Mouse (Mus musculus) megakaryocyte progenitor cell, adult 5-6 weeks (primary cell): ENCODE data around the gene Sbf2. TPM values are rescaled to one million over a fixed set of nuclear protein-coding genes. Genes with fewer than 3 reads are reported as not detected.

Experiments
- ATAC-seq: replicated peaks from 2 replicates; pipeline ENCODE4 v1.8.0; 2016; ENCODE audit warnings: mild to moderate bottlenecking, moderate TSS enrichment, inconsistent platforms; ENCODE audit not compliant: poor library complexity
- total RNA-seq, 2 experiments: library from RNA; stranded (forward) in 1 of 2; stranded (reverse) in 1 of 2; fragments of 157-497, 149-512 nt in 1 of 2; fragments of 200-1000 nt in 1 of 2; gene quantifications; 2 replicates each; pipeline versions ENCODE4 v1.2.3 to v1.2.4; 2015 to 2017

Sbf2 gene
- total RNA-seq, 2 experiments from 2014 or later = 0.46 to 1.6 TPM

DNA sequence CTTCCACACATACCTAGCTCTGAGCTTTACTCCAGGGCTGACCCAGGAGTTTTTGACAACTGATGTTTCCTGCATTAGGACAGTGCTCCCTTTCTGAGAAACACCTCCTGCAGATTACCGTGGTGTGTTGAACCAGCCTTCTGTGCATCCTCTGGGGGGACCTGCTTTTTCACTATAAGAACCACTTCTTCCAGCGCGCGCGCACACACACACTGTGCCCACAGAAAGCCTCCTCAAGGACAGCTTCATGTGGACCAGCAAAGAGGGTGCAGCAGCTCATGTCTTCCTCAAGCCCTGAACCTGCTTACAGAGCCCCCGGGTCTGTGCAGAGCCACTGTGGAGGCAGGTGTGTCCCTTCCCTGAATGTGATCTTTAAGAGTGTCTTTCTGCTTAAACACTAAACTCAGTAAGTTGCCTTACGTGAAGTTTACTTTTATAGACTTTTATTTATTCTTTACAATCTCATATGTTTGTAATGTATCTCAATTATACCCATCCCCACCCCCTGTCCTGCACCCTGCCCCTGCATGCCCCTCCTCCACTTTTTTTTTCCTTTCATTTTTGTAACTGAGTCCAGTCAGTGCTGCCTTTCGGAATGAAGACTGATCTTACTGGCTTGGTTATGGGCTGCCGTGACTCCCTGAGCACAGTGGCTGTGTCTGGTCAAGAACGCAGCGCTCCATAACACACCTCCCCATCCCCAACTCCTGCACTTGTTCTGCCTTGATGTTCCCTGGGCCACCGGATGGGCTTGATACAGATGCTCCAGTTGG lies 329.5 kb downstream of the Sbf2 start:
- ATAC-seq = no peak

DNA sequence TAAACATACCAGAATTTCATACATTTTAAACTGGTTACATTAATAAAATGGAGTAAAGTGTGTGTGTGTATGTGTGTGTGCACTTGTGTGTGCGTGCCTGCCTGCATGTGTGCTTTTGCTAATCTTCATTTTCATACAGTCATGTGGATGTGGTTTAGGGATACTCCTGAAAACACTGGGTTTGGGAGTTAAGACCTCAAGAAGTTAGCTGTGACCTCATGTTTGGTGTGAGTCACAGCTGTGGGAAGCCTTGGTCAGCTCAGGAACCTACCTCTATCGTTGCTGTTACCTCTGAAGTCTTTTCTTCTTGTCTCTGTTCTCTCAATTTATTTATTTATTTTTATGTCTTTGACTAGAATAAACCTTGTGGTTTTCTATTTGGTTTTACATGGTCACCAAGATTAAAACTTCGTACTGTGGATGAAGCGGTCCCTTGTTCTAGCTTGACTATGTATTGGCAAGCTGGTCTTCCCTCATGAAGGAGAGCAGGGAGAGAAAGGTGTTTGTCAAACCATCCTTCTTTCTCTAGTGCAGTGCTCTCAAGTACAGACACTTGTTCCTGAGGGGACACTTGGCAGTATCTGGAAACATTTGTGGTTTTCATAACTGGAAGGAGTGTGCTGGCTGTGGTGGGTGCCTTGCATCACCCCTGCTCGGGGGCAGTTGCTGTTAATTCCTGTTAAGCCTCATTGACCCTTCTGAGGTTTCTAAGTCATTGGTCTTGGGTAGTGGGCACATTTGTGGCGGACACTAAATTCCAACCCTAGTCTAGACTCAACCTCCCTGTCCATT lies 331.0 kb downstream of the Sbf2 start:
- ATAC-seq = peak; percentile 66

DNA sequence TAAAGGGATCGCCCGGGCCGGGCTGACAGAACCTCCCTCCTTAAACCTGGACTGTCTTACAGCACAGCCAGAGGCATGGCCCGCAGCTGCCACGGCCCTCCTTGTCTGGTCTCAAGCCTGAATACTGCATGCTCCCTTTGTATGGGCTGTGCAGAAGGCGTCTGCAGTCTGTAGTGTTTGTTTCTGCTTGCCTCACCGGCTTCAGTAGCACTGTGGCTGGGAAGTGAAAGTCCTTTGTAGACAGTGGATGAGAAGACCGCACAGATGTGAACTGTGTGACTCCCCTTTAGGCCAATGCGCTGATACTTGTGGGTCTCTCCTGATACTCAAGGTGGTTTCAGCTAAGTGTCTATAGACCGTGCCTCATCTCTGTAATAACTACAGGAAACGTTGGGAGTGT lies 331.9 kb downstream of the Sbf2 start:
- peak; percentile 17; the same call in 1 of the 2 replicates for ATAC-seq

DNA sequence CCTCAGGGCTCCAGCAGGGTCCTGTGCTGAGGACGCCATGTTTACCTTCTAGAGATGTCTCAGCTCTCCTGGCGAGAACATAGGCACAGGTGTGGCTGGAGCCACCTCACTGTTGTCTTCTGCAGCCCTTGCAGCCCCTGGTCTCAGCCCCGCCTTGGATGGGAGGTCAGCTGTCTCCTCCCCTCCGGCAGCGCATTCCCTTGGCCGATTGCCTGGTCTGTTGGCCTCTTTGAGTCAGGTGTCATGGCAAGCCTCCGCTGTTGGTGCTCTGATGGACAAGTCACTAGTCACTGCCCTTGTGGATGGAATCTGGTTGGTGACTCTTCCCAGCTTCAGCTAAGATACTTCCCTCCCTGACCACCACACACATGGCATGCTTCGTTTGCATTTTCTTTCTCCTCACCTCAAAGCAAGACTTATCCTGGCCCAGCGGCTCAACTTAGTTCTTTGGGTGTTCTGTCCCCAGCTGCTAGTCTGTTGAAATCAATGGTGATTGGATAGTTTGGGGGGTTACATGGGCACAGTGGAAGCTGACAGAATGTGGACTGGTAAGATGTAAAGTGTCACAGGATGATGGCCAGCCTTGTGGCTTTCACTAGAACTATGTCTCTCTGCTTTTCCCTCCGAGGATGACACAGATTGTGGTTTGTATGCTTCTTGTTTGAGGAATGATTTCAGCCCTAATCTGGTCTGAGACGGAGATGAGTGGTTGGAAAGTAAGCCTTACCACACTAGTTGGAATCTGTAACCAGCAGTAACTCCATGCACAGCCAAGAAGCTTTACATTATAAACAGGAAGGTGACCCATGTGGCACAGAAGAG lies 333.1 kb downstream of the Sbf2 start:
- ATAC-seq = no peak

DNA sequence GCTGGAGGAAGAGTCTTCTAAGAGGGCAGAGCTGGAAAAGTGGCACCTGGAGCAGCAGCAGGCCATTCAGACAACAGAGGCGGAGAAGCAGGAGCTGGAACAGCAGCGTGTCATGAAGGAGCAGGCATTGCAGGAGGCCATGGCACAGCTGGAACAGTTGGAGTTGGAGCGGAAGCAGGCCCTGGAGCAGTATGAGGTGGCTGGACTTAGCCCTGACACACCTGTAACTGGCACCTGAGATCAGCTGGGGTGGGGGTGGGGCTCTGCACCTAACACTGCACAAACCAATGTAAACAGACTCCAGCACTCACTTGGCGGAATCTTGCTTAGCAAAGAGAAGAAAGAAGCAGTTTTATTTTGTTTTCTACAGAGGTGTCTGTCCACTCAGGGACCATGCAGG lies 335.5 kb downstream of the Sbf2 start:
- no peak for ATAC-seq

DNA sequence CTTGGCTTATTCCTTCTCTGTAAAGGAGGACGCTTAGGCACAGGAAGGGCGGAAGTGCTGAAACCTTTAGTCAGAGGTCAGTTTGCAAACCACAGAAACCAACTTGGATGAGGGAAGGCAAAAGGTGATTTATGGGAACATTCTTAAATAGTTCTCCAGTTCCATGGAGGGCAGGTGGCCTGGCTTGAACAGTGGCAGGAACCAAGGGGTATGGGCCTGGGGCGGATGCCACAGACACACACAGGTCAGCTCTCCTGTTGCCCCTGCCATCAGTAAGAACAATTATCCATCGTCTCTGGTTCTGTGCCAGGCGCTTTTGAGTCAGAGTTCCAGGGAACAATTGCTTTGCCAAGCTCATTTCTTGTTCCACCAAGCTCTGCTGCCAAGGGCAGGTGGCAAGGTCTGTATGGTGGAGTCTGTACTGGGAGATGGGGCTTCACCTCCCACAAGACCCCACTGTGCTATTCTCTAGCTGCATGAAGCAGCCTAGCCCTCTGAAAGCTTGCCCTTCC lies 336.9 kb downstream of the Sbf2 start:
- ATAC-seq = no peak

DNA sequence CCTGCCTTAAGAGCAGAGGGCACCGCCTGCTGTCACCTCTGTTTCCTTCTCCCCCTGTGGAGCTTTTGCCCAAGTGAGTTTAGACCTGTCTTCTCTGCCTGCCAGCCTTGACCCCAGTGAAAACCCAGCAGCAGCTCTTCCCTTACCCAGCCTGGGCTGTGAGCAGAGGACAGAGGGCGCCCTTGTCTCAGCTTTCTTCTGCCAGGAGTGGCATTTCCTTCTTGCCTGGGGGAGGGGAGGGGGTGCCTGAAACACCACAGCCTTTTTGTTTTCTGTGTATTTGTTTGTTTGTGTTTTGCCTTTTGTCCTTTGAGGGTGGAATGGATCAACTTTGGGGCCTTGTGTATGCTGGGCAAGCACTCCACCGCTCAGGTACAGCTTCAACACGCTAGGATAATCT lies 342.3 kb downstream of the Sbf2 start:
- ATAC-seq = no peak

DNA sequence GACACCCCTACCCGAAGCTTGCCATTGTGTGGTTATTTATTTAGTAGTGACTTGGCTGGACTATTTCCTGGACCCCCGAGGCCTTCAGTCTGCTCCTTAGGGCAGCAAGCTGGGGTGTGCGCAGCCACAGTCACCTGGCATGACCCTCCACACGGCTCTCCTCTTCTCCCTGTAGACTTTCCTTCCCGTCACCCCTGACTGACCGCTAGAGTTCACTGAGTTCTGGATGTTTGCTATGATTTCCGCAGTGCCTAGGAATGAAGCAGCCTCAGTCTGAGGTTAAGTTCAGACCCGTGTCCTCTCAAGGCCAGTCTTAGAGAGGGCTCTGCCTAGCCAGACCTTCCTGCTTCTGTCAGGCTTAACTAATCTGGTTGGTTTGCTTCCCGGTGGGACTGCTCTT lies 342.9 kb downstream of the Sbf2 start:
- ATAC-seq = no peak

DNA sequence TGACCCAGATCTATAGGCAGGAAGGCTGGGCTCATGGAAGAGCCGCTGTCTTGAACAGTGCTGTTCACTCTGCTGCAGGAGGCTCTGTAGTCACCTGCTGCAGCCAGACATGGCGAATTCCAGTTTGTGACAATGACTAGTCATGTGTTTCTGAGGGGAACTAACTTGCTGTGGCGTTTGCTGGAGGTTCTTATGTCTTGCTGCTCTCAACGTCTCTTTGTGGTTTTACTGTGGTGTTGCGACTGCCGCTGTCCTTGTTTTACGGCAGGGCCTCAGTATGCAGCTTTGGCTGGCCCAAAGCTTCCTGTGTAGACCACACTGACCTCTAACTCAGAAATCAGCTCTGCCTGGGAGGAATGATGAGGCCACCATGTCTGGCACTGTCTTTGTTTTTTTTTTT lies 344.3 kb downstream of the Sbf2 start:
- ATAC-seq = peak; percentile 79

DNA sequence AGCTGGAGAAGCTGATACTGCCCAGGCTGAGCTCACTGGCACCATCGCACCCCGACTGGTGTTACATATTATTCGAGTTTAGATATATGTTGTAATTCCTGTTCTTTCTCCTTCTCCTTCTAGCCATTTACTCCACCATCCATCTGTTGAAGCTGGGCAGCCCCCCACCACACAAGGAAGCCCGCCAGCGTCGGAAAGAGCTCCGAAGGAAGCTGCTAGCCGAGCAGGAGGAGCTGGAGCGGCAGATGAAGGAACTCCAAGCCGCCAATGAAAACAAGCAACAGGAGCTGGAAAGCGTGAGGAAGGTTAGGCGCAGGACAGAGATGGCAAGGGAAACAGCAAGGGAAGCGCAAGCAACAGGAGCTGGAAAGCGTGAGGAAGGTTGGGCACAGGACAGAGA lies 344.9 kb downstream of the Sbf2 start:
- no peak for ATAC-seq

DNA sequence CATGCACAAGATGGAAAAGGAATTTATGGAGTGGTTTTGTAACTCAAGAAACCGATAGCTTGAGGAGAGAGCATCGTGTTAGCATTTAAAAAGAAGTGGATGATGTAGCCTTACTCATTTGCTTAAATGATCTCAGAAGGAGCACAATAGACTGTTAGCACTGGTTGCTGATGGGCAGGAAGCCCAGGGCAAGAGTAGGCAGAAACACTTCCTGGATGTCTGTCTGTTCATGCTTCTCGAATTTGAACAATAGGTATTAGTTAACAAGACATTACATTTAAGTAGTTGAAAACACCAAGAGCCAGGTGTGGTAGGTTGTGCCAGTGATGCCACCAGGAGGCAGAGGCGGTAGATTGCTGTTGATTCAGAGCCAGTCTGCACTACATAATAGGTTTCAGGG lies 346.2 kb downstream of the Sbf2 start:
- ATAC-seq = no peak

DNA sequence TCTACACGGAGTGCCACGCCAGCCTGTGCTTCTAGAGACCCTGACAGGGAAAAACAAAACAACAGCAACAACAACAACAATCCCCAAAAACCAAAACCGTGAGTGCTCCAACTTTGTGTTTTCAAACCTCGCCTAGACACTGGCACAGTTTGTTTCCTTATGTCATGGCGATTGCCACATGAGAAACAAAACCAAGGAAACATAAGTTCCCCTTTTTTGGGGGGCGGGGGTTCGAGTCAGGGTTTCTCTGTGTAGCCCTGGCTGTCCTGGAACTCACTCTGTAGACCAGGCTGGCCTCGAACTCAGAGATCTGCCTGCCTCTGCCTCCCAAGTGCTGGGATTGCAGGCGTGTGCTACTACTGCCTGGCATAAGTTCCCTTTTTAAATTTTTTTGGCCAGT lies 346.7 kb downstream of the Sbf2 start:
- ATAC-seq = no peak

DNA sequence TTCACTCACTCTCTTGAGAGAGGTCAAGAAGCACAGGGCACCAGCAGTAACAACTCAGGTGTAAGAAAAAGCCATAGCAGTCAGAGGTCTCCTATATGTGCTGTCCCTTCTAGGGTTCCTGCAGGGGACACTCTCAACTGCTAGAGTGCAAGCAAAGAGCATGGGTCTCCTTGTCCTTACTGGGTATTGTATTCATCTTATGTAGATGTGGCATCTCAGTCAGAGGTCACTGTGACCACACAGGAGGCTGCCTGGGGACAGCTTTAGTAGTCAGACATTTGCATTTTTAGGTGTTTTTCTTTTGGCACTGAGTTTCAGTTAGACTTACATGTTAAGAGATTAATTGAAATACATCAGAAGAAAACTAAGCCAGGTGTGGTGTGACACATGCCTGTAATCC lies 347.7 kb downstream of the Sbf2 start:
- ATAC-seq = no peak

DNA sequence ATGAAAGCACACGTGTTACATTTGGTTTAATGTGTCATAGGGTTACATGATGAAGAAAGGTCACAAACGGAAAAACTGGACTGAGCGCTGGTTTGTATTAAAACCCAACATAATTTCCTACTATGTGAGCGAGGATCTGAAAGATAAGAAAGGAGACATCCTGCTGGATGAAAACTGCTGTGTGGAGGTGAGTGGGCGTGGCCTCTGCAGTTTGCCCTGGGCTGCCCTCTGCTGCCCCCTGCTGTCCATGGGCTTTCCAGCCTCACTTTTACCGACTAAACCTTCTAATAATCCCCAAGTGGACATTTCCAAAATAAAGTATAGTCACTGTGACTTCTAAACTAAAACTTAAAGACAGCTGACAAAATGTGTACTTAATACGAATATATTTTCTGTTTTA lies 348.9 kb downstream of the Sbf2 start:
- peak; percentile 88 for ATAC-seq

DNA sequence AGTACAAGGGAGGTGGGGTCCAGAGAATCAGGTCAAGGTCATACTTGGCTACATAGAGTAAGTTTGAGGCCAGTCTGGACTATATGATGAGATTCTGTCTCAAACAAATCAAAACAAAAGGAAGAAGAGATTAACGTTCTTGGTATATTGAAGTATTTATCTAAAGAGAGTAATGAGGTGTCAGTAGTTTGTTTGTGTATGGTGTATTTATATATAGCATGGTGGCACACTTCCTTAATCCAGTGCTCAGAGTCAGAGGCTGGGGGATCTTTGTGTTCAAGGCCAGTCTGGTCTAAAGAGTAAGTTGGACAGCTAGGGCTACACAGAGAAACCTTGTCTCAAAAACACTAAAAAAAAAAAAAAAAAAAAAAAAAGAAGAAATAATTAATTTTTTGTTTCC lies 351.2 kb downstream of the Sbf2 start:
- no peak for ATAC-seq

DNA sequence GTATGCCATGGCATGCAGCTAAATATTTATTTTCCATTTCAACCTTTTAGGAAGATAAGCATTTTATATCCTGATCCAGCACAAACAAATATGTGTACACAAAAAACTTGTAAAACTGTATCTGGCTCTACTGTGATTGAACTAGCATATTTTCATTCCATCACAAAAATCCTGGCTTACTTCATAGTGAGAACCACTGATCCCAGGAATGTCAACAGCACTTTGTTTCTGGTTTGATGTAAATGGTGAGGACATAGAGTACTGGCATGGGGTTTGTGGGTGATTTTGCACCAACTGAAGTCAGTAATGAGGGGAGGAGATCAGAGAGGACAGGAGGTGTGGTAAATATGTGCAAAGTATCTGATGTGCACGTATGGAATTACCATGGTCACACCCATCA lies 352.1 kb downstream of the Sbf2 start:
- ATAC-seq = no peak

DNA sequence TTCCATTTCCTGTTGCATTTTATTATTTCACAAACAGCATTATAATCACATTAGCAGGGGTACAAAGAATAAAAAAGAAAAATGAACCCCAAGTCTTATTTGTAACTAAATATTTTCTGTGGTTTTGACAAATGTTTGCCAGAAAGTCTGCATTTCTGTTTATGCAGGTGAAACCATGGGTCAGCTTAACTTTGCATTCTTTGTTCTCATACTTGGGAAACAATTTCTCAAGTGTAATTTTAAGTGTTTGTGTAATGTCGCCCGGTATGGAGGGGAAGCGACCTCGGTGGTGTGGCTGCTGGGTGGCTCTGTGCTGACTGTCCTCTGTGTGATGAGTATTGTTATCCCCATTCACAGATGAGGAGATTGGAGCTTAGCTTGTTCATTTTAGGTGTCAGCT lies 352.9 kb downstream of the Sbf2 start:
- ATAC-seq = no peak

DNA sequence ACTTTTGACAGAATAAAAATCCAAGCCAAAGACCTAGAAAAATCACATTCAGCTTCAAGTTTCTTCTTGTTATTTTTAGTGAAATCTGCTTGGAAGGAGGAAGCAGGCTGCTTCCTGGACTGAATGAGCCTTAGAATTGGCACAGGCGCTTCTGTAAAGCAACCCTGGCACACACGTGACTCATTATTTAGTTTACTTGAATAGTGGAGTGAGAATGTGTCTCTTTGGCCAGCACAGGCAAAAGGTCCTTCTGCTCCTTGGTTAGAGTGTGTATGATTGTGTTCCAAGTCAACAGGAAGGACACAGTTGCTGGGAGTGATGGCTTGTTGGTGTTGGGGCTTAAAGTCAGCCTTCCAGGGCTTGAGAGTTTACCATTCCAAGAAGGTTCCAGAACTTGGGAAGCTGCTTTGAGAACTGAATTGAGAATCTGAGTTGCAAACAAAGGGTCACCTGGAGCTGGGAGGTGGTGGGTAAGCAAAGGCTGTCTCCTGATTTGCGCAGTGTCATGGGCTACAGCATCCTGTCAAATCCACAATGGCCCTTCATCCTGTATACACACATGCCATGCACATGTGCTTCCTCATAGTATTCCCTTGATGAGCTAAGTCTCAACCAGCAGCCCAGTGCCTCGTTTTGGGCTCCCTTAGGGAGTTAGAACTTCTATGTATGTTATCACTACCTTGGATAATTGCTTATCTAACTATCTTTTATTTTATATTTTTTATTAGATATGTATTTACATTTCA lies 354.6 kb downstream of the Sbf2 start:
- ATAC-seq = peak; percentile 21; the same call in 1 of the 2 replicates

DNA sequence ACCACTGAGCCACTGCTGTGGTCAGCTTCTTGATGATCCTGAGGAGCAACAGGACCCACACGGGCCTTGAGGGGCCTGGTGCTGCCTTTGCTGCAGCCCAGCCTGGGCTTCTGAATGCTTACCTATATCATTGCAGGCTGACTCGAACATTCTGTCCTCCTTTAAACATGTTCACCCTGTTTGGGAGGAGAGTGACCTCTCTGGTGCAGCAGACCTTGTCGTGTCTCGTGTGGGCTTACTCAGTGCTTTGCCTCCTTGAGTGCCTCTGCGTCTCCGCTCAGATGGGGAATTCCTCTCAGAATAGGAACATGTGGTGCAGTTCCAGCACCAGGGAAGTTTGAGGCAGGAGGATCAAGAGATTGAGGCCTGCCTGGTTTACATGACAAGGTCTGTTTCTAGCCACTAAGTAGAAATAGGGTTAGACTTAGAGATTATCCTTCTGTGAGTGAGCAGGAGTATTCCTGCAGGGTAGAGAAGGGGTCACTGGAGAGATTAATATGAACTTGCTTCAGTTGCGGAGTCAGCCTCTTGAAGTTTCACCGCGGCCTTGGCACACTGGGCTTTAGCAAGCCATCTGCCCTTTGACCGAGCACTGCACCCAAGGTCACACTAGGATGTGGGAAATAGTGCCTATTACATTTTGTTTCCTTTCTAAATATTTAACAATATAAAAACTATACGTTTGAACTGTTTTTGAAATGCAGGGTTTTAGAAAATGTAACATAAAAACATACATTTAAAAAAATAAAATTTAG lies 356.3 kb downstream of the Sbf2 start:
- no peak for ATAC-seq
